Mouse (Mus musculus) embryonic facial prominence, embryonic 13.5 days (tissue): ENCODE data around the gene Cryba4. TPM values are rescaled to one million over a fixed set of nuclear protein-coding genes. Genes with fewer than 3 reads are reported as not detected.

Experiments
- ATAC-seq: fragments of 200-750 bp; cut with Nextera tagmentation; 2 replicates; pipeline ENCODE4 v1.8.0; 2017; ENCODE audit warnings: low read depth; ENCODE audit not compliant: insufficient number of reproducible peaks, insufficient read depth, low FRiP score, low TSS enrichment
- H3K27ac ChIP-seq: fragments of 300-500 bp; sonication (generic); 2 replicates; pipeline ENCODE4 v1.5.1; 2015; ENCODE audit warnings: moderate library complexity, mild to moderate bottlenecking, inconsistent platforms
- H3K27me3 ChIP-seq: fragments of 300-500 bp; sonication (generic); 2 replicates; pipeline ENCODE4 v1.6.1; 2015; ENCODE audit warnings: mild to moderate bottlenecking, inconsistent platforms
- H3K36me3 ChIP-seq: fragments of 300-500 bp; sonication (generic); 2 replicates; pipeline ENCODE4 v1.6.1; 2015; ENCODE audit warnings: mild to moderate bottlenecking, inconsistent platforms
- H3K4me1 ChIP-seq: fragments of 300-500 bp; sonication (generic); 2 replicates; pipeline ENCODE4 v1.6.1; 2015; ENCODE audit warnings: inconsistent platforms
- H3K4me2 ChIP-seq: fragments of 300-500 bp; sonication (generic); 2 replicates; pipeline ENCODE4 v1.6.1; 2015; ENCODE audit warnings: moderate library complexity, mild to moderate bottlenecking, inconsistent platforms
- H3K4me3 ChIP-seq: fragments of 300-500 bp; sonication (generic); 2 replicates; pipeline ENCODE4 v1.5.1; 2015; ENCODE audit warnings: mild to moderate bottlenecking, inconsistent platforms
- H3K9ac ChIP-seq: fragments of 300-500 bp; sonication (generic); 2 replicates; pipeline ENCODE4 v1.6.1; 2015; ENCODE audit warnings: mild to moderate bottlenecking, inconsistent platforms
- H3K9me3 ChIP-seq: fragments of 300-500 bp; sonication (generic); 2 replicates; pipeline ENCODE4 v1.6.1; 2016; ENCODE audit warnings: inconsistent platforms
- WGBS: fragments of 180-500 bp; shearing (Covaris S2); methylation state at CpG from one replicate; pipeline ENCODE4 v1.1.7; 2015; ENCODE audit warnings: mixed read lengths; 5-methylcytosine and 5-hydroxymethylcytosine counted together
- polyA plus RNA-seq: library from polyadenylated mRNA; unstranded; fragments of >200 nt; fragmentation: Nextera tagmentation; extraction: Ambion mirVana; gene quantifications from 2 replicates; pipeline ENCODE4 v1.2.1, GENCODE M21; 2015

The Cryba4 gene
- polyA plus RNA-seq, 1 experiment from 2014 or later: 1.9 TPM

DNA sequence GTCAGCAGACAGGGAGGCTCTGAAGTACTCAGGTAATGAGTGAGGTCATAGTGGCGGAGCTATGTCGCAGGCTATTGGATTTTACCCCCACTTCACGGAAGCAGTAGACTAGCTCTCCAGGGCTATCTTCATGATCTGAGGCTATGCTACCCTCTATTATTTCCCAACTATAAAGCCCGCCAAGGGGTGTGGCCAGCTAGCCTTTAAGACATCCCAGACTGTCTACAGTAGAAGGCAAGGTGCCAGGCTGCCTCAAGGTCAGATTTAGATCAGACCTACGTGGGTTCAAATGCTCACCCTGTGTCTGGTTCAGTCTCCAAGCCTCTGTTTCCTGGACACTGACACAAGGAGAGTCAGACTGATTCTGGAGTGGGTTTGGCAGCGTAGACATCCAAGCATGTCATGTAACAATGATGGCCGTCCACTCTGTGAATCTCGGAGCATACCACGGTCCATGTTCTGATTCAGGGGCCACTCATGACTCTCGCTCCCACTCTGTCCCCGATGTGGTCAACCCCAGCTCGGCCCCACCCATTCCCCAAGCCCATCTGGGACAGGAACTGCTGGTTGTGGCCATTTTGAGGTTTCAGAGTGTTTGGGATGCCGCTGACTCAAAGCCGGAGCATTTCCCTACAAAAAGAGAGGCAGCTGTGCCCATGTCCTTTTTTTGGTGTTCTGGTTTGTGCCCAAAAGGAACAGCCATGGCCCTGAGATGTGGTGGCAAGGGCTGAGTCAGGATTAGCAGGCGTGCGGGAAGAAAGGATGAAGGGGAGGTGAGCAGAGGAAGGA lies 7.7 kb upstream of the Cryba4 start:
- Histone ChIP-seq H3K27ac (no peak overlapping the region), H3K36me3 (no peaks in the 10 kb centered on the region), H3K4me1 (peaks cover 15% of the 10 kb centered on the region), H3K4me3 (no peak overlapping the region), H3K27me3 (peaks cover 6% of the 10 kb centered on the region), H3K4me2 (no peak overlapping the region), H3K9me3 (no peaks in the 10 kb centered on the region), H3K9ac (no peak overlapping the region)
- no peak for ATAC-seq
- WGBS: 86% methylated on average over 16 of the region's 16 CpGs

DNA sequence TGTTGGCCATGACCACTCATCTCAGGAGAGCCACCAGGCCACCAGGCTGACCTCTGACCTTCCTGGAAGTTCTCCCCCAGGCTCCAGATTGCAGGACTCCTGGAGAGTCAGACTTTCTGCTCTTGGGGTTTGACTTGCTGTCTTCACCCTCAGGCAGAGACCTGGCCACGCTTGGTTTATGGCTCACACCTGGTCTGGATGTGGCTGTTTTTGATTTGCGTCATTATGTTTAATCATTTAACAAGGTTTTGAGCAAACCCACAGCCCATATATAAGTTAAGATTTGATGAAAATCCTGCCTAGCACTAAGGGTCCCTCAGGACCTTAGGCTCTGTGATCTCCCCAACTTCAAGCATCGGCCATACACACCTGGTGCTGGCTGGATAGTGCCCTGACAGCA lies 5.6 kb upstream of the Cryba4 start:
- Histone ChIP-seq H3K36me3 (no peaks in the 10 kb centered on the region), H3K9ac (no peak overlapping the region), H3K9me3 (no peaks in the 10 kb centered on the region), H3K4me3 (no peak overlapping the region), H3K27ac (no peak overlapping the region), H3K4me1 (peaks cover 25% of the 10 kb centered on the region), H3K27me3 (peaks cover 6% of the 10 kb centered on the region), H3K4me2 (no peak overlapping the region)
- WGBS: 61% methylated on average over 3 of the region's 3 CpGs
- no peak for ATAC-seq

DNA sequence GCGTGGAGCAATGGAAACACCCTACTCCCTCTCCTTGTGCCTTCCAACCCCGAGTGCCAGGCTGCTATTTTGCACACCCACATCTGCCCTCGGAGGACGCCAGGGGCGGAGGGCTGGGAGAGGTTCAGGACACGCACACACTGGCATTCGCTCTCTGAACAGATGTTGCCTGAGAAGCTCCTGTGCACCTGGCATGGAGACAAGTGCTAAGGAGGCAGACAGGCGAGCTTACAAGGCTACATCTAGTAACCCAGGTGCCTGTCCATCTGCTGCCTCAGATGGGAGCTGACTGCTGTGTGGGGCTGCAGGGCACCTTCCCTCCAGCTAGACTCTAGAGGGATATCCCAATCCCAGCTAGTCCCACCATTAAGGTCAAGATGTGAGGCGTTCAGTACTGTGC lies 4.1 kb upstream of the Cryba4 start:
- no peaks in the 10 kb centered on the region for H3K9me3 ChIP-seq
- no peak overlapping the region for H3K4me3 ChIP-seq
- H3K4me1 ChIP-seq: peaks cover 25% of the 10 kb centered on the region
- no peak overlapping the region for H3K4me2 ChIP-seq
- H3K9ac ChIP-seq: no peak overlapping the region
- peaks cover 6% of the 10 kb centered on the region for H3K27me3 ChIP-seq
- ATAC-seq: no peak
- WGBS: 73% methylated on average over 9 of the region's 9 CpGs
- H3K36me3 ChIP-seq: no peaks in the 10 kb centered on the region
- H3K27ac ChIP-seq: no peak overlapping the region

DNA sequence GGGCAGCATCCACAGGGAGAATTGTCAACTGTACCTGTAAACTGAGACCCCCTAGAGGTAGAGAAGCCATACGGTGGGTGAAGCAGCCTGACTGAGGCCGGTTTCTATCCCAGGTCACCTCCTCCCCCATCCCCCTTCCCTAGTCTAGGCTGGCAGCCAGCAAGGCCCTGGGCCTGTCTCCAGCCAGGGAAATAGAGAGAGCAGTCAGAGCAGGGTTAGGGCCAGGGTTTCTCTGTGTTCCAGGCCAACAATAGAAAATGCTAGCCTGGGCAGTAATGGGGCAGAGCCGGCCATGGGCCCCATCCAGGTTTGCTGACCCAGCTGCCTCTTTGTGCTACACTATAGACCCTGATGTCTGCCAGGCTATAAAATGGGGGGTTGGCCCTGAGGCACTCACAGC lies 3.1 kb upstream of the Cryba4 start, which contains the start of gene Crybb1:
Gene Crybb1 (plus strand): TSS at position 390 of the 400 bp plus-strand sequence.
- Histone ChIP-seq H3K9me3 (no peaks in the 10 kb centered on the region), H3K4me1 (peaks cover 25% of the 10 kb centered on the region), H3K4me3 (no peak within 1 kb of the TSS), H3K9ac (no peak within 1 kb of the TSS), H3K27me3 (peaks cover 3% of the 10 kb centered on the region; the same call in 1 of the 2 replicates), H3K27ac (no peak within 1 kb of the TSS), H3K4me2 (no peak within 1 kb of the TSS), H3K36me3 (no peaks in the 10 kb centered on the region)
- no peak for ATAC-seq
- WGBS: 38% methylated on average over 3 of the region's 3 CpGs

DNA sequence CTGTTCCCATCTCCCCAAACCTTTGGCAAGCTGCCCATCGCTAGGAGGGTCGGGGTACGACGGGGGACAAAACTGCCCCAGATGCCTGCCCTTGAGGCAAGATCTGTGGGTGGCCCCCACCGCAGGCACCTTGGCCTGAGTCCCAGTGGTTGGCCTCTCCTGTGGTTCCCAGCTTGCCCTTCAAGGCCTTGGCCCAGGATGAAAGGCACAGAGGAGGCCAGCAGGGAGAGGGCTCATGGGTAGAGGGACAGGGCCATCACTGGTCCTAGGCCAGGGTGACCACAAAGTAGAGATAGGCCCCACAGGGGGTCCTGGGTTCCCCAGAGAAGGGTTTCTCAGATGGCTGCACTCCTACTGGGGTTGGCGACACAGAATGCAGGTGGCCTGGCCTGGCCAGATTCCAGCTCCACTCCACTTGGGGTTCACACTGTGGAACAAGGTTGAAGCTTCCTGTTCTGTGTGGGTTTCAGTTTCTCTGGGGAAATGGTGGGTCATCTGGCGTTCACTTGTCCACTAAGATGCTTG lies 2.0 kb upstream of the Cryba4 start:
- no peak for ATAC-seq
- Histone ChIP-seq H3K27ac (no peak overlapping the region), H3K9ac (no peak overlapping the region), H3K36me3 (no peaks in the 10 kb centered on the region), H3K9me3 (no peaks in the 10 kb centered on the region), H3K27me3 (peaks cover 3% of the 10 kb centered on the region; the same call in 1 of the 2 replicates), H3K4me2 (no peak overlapping the region), H3K4me3 (no peak overlapping the region), H3K4me1 (peaks cover 25% of the 10 kb centered on the region)
- WGBS: 63% methylated on average over 7 of the region's 7 CpGs

DNA sequence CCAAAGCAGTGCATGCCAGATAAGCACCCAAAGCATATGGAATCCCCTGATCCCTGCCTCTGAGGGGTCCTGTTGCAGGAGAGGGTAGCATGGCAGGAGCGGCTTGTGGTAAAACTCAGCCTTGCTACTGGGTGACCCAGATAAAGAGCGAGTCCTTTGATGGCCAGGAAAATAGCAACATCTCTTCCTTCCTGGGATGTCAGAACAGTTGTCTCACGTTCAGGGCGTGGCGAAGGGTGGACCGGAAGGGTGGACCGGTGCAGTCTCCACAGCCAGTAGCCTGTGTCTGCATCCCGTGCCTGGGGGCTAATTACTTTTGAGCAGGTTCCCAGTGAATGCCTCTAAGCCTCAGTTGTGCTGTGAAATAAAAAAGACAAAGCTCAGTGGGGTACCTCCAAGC lies 851 bp upstream of the Cryba4 start:
- no peak overlapping the region for H3K27ac ChIP-seq
- peaks cover 25% of the 10 kb centered on the region for H3K4me1 ChIP-seq
- H3K36me3 ChIP-seq: no peaks in the 10 kb centered on the region
- WGBS: 14% methylated on average over 8 of the region's 8 CpGs
- H3K27me3 ChIP-seq: peaks cover 5% of the 10 kb centered on the region; the same call in 1 of the 2 replicates
- no peak for ATAC-seq
- H3K4me2 ChIP-seq: no peak overlapping the region
- H3K9ac ChIP-seq: no peak overlapping the region
- no peak overlapping the region for H3K4me3 ChIP-seq
- no peaks in the 10 kb centered on the region for H3K9me3 ChIP-seq

DNA sequence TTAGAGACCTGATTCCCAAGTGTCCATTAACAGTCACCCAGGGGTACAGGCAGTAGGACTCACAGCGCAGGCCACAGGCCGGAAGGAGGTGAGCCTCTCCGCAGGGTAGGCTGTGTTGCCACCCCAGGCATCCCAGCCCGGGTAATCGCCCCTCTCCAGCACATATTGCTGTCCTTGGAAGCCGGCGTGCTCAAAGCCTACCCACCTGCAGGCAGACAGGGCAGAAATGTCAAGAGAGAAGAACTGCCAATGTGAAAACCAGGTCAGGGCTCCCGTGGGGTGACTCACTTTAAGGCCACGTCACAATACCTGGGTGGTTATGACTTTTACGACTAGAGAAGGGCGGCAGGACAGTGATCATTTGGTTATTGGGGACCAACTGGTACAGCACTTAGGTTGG lies 3.2 kb downstream of the Cryba4 start:
- no peak overlapping the region for H3K9ac ChIP-seq
- H3K36me3 ChIP-seq: no peaks in the 10 kb centered on the region
- H3K4me3 ChIP-seq: no peak overlapping the region
- no peak overlapping the region for H3K4me2 ChIP-seq
- H3K9me3 ChIP-seq: no peaks in the 10 kb centered on the region
- 81% methylated on average over 11 of the region's 11 CpGs for WGBS
- H3K27me3 ChIP-seq: peaks cover 15% of the 10 kb centered on the region
- H3K27ac ChIP-seq: no peak overlapping the region
- ATAC-seq: no peak
- peaks cover 9% of the 10 kb centered on the region for H3K4me1 ChIP-seq

DNA sequence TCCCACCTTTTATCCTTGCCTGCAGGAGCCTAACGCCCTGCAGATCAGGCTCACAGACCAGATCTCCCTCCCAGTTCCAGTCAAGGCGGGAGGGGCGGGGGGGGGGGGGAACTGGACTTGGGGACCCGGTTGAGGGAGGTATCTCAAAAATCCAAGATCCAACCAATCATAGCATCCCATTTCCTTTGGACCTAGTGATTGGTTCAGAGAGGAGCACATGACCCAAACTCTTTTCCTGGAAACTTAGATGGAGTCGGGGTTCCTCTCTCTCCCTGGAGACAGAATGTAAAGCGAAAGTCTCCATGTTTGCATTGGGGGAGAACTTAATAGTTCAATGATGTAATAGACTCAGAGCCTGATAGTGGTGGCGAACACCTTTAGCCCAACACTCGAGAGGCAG lies 4.9 kb downstream of the Cryba4 start:
- Histone ChIP-seq H3K9ac (no peak overlapping the region), H3K27me3 (peaks cover 15% of the 10 kb centered on the region), H3K4me3 (no peak overlapping the region), H3K4me2 (no peak overlapping the region), H3K27ac (no peak overlapping the region), H3K36me3 (no peaks in the 10 kb centered on the region), H3K9me3 (no peaks in the 10 kb centered on the region), H3K4me1 (peaks cover 12% of the 10 kb centered on the region)
- WGBS: 41% methylated on average over 8 of the region's 8 CpGs
- ATAC-seq: no peak

DNA sequence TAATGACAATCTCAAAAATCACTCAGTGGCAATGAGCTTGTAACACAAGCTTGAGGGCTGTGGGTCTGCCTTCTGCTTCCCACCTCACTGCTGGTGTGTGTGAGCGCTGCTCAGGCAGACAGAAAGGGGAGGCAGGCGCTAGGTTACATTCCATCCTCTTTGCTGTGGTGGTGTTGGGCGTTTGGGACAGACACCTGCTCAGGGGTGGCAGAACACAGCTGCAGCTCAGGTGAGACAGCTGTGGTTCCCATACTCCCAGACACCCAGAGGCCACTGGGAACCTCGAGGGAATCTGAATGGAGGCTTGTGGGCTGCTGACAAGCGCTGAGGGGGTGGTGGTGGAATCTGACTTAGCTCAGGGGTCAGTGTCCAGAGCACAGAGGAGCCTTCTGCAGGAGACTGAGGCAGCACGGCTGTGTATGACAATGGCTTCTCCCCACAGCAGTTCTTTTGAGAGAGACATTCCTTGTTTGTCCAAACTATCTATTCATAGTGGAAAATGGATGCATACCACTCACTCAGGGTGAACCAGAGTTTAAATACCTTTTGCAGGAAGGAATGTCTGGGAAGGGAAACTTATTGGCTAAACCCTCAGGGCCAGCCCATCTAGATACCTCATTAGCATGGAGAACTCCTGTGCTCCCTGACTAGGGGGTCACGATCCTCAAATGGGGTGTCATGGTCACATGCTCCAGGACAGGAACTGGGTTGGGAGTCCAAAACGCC lies 7.3 kb downstream of the Cryba4 start:
- H3K9ac ChIP-seq: no peak overlapping the region
- H3K4me3 ChIP-seq: no peak overlapping the region
- no peak for ATAC-seq
- 45% methylated on average over 8 of the region's 8 CpGs for WGBS
- no peaks in the 10 kb centered on the region for H3K9me3 ChIP-seq
- H3K36me3 ChIP-seq: no peaks in the 10 kb centered on the region
- no peak overlapping the region for H3K4me2 ChIP-seq
- peaks cover 18% of the 10 kb centered on the region for H3K27me3 ChIP-seq
- peaks cover 17% of the 10 kb centered on the region for H3K4me1 ChIP-seq
- H3K27ac ChIP-seq: no peak overlapping the region

DNA sequence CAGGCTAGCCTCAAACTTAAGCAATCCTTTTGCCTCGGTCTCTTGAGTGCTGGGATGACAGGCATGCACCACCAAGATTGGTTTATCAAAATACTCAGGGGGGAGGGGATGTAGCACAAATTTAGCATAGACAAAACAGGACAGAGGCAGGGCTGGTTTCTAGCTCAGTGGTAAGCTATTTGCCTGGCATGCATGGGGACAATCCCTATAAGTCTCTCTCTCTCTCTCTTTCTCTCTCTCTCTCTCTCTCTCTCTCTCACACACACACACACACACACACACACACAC lies 8.1 kb downstream of the Cryba4 start:
- ATAC-seq: no peak
- Histone ChIP-seq H3K4me1 (peaks cover 17% of the 10 kb centered on the region), H3K27ac (no peak overlapping the region), H3K36me3 (no peaks in the 10 kb centered on the region), H3K9me3 (no peaks in the 10 kb centered on the region), H3K9ac (no peak overlapping the region), H3K27me3 (peaks cover 21% of the 10 kb centered on the region), H3K4me2 (no peak overlapping the region), H3K4me3 (no peak overlapping the region)
- 55% methylated on average over 1 of the region's 1 CpGs for WGBS

DNA sequence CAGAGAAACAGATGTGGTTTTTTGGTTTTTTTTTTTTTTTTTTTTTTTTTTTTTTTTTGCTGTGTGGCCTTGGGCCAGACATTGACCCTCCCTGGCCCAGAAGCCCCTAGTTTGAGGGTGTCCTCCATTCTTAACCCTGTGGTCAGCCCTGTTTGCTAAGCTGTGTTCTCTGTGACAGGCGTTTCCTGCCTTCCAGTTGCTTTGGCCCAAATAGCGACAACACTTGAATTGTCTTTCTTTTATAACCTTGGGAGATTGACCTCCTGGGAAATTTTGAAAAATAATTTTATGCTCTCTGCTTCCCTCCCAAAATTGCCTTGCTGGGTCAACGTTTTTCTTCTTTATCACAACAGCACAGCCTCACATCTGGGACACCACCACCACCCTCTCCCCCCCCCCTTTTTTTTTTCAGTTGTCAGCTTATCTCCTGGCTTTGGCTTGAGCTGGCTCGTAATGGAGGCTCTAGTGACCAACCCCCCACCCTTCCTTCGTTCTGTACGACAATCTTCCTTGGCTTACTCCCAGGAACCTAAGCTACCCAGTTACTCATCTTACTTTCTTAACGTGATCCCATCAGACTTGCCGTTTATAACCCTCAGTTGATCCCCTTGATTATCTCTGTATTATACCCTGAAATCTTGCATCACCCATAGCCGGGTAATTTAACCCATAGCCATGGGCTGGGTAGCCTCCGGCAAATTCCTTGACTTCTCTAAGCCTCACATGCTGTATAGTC lies 8.6 kb downstream of the Cryba4 start:
- 54% methylated on average over 10 of the region's 10 CpGs for WGBS
- no peak for ATAC-seq
- no peak overlapping the region for H3K27ac ChIP-seq

More for the DNA sequence above, 8.6 kb downstream of the Cryba4 start:
- no peak overlapping the region for H3K4me2 ChIP-seq
- peaks cover 26% of the 10 kb centered on the region for H3K27me3 ChIP-seq
- H3K4me1 ChIP-seq: peaks cover 17% of the 10 kb centered on the region
- H3K9ac ChIP-seq: no peak overlapping the region
- no peak overlapping the region for H3K4me3 ChIP-seq
- no peaks in the 10 kb centered on the region for H3K9me3 ChIP-seq
- no peaks in the 10 kb centered on the region for H3K36me3 ChIP-seq
